Mouse (Mus musculus): ENCODE data around the gene Prss36.

- no peak for TF ChIP-seq POLR2A (IDR thresholded peaks at IDR 0.05; ENCODE audit: low read depth, low read length)
- no peak for TF ChIP-seq CTCF (IDR thresholded peaks at IDR 0.05; ENCODE audit: extremely low read depth, insufficient read length, insufficient replicate concordance, low read depth, low read length)
Measured at GRCm38 (mm10) chr7:127894480-127894879, 52.0 kb downstream of the Prss36 start.
